Mouse (Mus musculus) hindbrain, embryonic 10.5 days (tissue): ENCODE measurements around the gene Ebf3. TPM values are rescaled to one million over a fixed set of nuclear protein-coding genes. Genes with fewer than 3 reads are reported as not detected.

ENCODE experiments used
- DNase-seq: peaks from one replicate; pipeline ENCODE4 v3.0.0-alpha.2; 2017; ENCODE audit warnings: low spot score
- H3K27ac ChIP-seq: fragments of 300-500 bp; sonication (generic); 2 replicates; pipeline ENCODE4 v1.5.1; 2016; ENCODE audit warnings: mild to moderate bottlenecking, moderate library complexity
- H3K27me3 ChIP-seq: fragments of 300-500 bp; sonication (generic); 2 replicates; pipeline ENCODE4 v1.6.1; 2016; ENCODE audit warnings: mild to moderate bottlenecking; ENCODE audit not compliant: poor library complexity, insufficient read depth, severe bottlenecking
- H3K36me3 ChIP-seq: fragments of 300-500 bp; sonication (generic); 2 replicates; pipeline ENCODE4 v1.6.1; 2016; ENCODE audit warnings: mild to moderate bottlenecking, moderate library complexity
- H3K4me1 ChIP-seq: fragments of 300-500 bp; sonication (generic); replicated peaks from 2 replicates; pipeline ENCODE4 v1.6.1; 2016; ENCODE audit warnings: mild to moderate bottlenecking
- H3K4me3 ChIP-seq: fragments of 300-500 bp; sonication (generic); 2 replicates; pipeline ENCODE4 v1.5.1; 2016; ENCODE audit warnings: mild to moderate bottlenecking, moderate library complexity
- H3K9me3 ChIP-seq: fragments of 300-500 bp; sonication (generic); 2 replicates; pipeline ENCODE4 v1.6.1; 2016; ENCODE audit warnings: mild to moderate bottlenecking, moderate library complexity
- WGBS: fragments of 180-500 bp; shearing (Covaris S2); methylation state at CpG from one replicate; pipeline ENCODE4 v1.1.7; 2016; 5-methylcytosine and 5-hydroxymethylcytosine counted together
- polyA plus RNA-seq: library from polyadenylated mRNA; unstranded; fragments of >200 nt; fragmentation: Nextera tagmentation; extraction: Ambion mirVana; gene quantifications from 2 replicates; pipeline ENCODE4 v1.2.1, GENCODE M21; 2016

The Ebf3 gene
- polyA plus RNA-seq, 1 experiment from 2014 or later: 7.4 TPM

- Histone ChIP-seq H3K4me1 (peaks cover 93% of the 10 kb centered on the region), H3K27ac (peak overlapping the region; percentile 89), H3K9me3 (no peaks in the 10 kb centered on the region), H3K4me3 (peak overlapping the region; percentile 79), H3K27me3 (peaks cover 99% of the 10 kb centered on the region), H3K36me3 (0 out of 2 replicates have a peak, but pooled peaks cover 2% of the 10 kb centered on the region)
- peak; percentile 83 for DNase-seq
- under 1% methylated on average over 39 of the region's 39 CpGs for WGBS
Observed at GRCm38 (mm10) chr7:137316926-137317658, 2.8 kb upstream of the Ebf3 start.

GRCm38 (mm10) chr7:137316181-137316925 is 2.1 kb upstream of the Ebf3 start:
- 1% methylated on average over 20 of the region's 20 CpGs for WGBS
- Histone ChIP-seq H3K27ac (peak overlapping the region; percentile 89), H3K9me3 (no peaks in the 10 kb centered on the region), H3K27me3 (peaks cover 99% of the 10 kb centered on the region), H3K36me3 (0 out of 2 replicates have a peak, but pooled peaks cover 2% of the 10 kb centered on the region), H3K4me3 (peak overlapping the region; percentile 79), H3K4me1 (peaks cover 90% of the 10 kb centered on the region)
- peak; percentile 47 for DNase-seq

DNA sequence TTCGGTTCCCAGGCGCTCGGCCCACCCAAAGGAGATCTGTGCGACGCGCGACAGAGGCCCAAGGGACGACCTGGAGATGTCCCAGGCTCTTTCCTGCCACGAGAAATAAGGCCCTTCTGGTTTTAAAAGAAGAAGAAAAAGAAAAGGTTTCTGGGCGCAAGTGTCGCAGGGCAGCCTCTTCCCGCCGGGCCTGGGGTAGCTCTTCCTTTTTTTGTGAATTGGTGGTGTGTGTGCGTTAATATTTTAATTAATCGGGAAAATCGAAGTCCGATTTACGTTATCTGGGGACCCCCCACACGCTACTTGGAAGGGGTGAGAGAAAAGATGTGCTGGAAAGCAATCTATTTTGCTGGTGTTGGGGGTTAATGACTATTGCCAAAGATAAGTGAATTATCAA is 1.3 kb upstream of the Ebf3 start:
- H3K9me3 ChIP-seq: no peaks in the 10 kb centered on the region
- no peak for DNase-seq
- under 1% methylated on average over 19 of the region's 19 CpGs for WGBS
- H3K27me3 ChIP-seq: peaks cover 99% of the 10 kb centered on the region
- H3K4me3 ChIP-seq: peak overlapping the region; percentile 79
- peaks cover 90% of the 10 kb centered on the region for H3K4me1 ChIP-seq
- peak overlapping the region; percentile 89 for H3K27ac ChIP-seq
- H3K36me3 ChIP-seq: peaks cover 5% of the 10 kb centered on the region; the same call in 1 of the 2 replicates

DNA sequence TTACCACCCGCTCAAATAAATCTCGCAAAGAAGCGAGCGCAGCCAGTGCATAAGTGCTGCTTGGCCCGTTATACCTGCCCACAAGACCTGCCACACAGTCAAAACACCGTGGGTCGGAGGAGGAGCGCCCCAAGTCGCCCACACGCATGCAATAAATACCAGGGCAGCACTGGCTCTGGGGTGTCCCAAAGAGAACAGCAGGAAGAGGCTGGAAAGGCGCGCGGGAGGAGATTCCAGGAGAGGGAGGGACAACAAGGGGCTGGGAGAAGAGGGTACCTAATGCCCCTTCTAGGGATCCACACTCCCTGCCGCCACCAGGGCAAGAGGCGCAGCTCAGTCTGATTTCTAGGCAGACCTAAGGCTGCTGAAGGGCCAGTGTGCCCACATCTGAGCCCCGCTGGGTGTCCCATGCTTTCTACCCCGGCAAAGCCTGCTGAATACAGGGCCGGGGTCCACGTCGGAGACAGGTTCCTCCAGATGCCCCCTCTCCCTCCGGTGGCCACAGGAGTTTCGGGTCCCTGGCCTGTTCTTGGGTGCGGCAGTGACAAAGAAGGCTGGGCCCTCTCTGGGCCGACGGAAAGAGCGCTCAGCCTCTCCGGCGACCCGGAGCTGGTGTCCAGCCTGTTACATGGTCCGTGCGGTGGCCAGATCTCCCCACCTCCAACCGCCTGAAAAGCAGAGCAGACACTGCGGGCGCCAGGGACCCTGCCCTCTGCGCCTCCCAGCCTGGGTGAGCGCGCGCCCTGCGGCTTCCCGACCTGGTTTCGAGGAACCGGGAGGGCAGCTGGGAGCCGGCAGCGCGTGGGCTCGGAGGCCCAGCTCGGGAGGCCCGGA is 682 bp upstream of the Ebf3 start:
- Histone ChIP-seq H3K27me3 (peaks cover 99% of the 10 kb centered on the region), H3K9me3 (no peaks in the 10 kb centered on the region), H3K27ac (peak overlapping the region; percentile 89), H3K4me1 (peaks cover 90% of the 10 kb centered on the region), H3K36me3 (peaks cover 9% of the 10 kb centered on the region; the same call in 1 of the 2 replicates), H3K4me3 (peak overlapping the region; percentile 79)
- WGBS: under 1% methylated on average over 48 of the region's 48 CpGs
- no peak for DNase-seq

DNA sequence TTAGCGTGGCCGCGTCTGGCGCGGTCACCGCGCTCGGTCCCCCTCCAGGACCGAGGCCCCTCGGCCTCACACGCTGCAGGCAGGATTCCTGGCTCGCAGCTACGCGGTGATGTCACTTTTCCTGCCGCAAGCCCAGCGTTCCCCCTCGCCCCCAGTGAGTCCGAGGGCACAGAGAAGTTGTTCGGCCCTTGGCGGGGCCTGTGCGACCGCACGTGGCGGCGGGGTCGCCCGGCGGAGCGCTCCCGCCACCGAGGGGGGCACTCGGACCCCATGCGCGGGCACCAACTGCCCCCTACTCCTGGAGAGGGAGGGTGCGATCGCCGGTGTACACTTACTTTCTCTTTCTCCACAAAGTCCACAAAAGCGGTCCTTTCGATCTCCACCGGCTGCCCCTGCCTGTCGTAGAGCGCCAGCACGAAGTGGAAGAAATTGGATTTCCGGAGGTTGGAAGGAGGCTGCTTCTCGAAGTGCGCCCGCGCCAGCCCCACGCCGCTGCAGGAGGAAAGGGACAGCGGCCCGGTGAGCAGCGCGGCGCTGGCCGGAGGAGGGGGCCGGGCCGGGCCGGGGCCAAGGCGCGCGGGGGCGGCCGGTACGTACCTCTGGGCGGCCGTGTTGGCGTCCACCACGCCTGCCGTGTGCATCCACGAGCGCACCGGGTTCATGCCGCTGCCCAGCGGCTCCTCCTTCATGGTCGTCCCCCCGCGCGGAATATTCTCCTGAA is 902 bp downstream of the Ebf3 start:
- Histone ChIP-seq H3K27ac (peak overlapping the region; percentile 89), H3K36me3 (peaks cover 18% of the 10 kb centered on the region), H3K27me3 (peaks cover 99% of the 10 kb centered on the region), H3K4me1 (peaks cover 90% of the 10 kb centered on the region), H3K4me3 (peak overlapping the region; percentile 79), H3K9me3 (no peaks in the 10 kb centered on the region)
- DNase-seq: peak; percentile 70
- under 1% methylated on average over 79 of the region's 79 CpGs for WGBS

GRCm38 (mm10) chr7:137312933-137313182 is 1.4 kb downstream of the Ebf3 start:
- Histone ChIP-seq H3K27me3 (peaks cover 99% of the 10 kb centered on the region), H3K4me1 (peaks cover 87% of the 10 kb centered on the region), H3K36me3 (peaks cover 18% of the 10 kb centered on the region), H3K9me3 (no peaks in the 10 kb centered on the region), H3K27ac (peak overlapping the region; percentile 89), H3K4me3 (peak overlapping the region; percentile 79)
- DNase-seq: no peak
- under 1% methylated on average over 10 of the region's 10 CpGs for WGBS

DNA sequence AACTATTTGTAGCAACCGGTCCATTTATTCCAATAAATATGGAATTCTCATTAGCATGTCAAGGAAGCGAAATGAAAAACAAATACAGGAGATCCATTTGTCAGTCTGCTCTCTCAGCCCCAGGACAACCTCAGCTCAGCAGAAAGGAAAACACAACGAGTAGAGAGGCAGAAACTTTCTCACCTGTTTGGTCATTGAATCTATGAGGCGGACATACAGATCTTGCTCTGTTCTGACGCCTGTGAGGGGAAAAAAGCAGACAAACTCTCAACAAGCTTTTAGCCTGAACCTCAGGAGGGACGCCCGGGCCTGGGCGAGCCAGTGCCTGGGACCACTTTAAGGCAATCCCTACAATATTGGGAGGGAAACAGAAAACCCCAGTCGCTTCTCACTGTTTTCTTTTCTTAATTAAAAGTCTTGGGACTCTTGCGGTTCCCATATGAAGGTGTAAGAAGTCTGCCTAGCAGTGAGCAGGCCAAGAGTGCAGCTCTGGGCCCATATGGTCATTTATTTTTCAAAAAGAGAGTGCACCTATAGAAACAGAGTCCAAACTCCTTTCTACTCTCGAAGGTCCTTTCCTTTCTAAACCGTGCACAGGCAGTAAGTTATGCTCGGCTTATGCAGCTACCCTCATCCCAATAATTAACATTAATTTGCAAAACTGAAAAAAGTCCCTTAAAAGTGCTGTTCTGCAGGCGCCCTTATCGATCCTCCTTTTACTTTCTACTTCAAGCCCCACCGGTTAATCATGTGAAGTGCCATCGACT is 1.9 kb downstream of the Ebf3 start:
- Histone ChIP-seq H3K4me3 (peak overlapping the region; percentile 79), H3K27ac (peak overlapping the region; percentile 89), H3K36me3 (peaks cover 18% of the 10 kb centered on the region), H3K4me1 (peaks cover 82% of the 10 kb centered on the region), H3K27me3 (peaks cover 98% of the 10 kb centered on the region), H3K9me3 (no peaks in the 10 kb centered on the region)
- peak; percentile 49 for DNase-seq
- under 1% methylated on average over 17 of the region's 17 CpGs for WGBS

GRCm38 (mm10) chr7:137311341-137312110 is 2.7 kb downstream of the Ebf3 start:
- Histone ChIP-seq H3K4me1 (peaks cover 82% of the 10 kb centered on the region), H3K27ac (peak overlapping the region; percentile 89), H3K27me3 (peaks cover 98% of the 10 kb centered on the region), H3K36me3 (peaks cover 18% of the 10 kb centered on the region), H3K4me3 (peak overlapping the region; percentile 79), H3K9me3 (no peaks in the 10 kb centered on the region)
- 3% methylated on average over 8 of the region's 8 CpGs for WGBS
- DNase-seq: no peak

GRCm38 (mm10) chr7:137310876-137311275 is 3.4 kb downstream of the Ebf3 start:
- peaks cover 18% of the 10 kb centered on the region for H3K36me3 ChIP-seq
- DNase-seq: peak; percentile 40
- peak overlapping the region; percentile 79 for H3K4me3 ChIP-seq
- H3K9me3 ChIP-seq: no peaks in the 10 kb centered on the region
- H3K27me3 ChIP-seq: peaks cover 98% of the 10 kb centered on the region
- peak overlapping the region; percentile 89 for H3K27ac ChIP-seq
- under 1% methylated on average over 11 of the region's 11 CpGs for WGBS
- H3K4me1 ChIP-seq: peaks cover 81% of the 10 kb centered on the region

GRCm38 (mm10) chr7:137310091-137310761 is 4.0 kb downstream of the Ebf3 start:
- Histone ChIP-seq H3K27ac (peak overlapping the region; percentile 89), H3K9me3 (no peaks in the 10 kb centered on the region), H3K36me3 (peaks cover 18% of the 10 kb centered on the region), H3K27me3 (peaks cover 98% of the 10 kb centered on the region), H3K4me1 (peaks cover 74% of the 10 kb centered on the region), H3K4me3 (peak overlapping the region; percentile 79)
- WGBS: under 1% methylated on average over 49 of the region's 49 CpGs
- peak; percentile 70 for DNase-seq
